Mouse (Mus musculus) layer of hippocampus, adult 18-20 months (tissue): ENCODE measurements around the gene Slc1a1. TPM values are rescaled to one million over a fixed set of nuclear protein-coding genes. Genes with fewer than 3 reads are reported as not detected.

Experiments
- DNase-seq, 2 experiments: peaks; one replicate each; pipeline ENCODE4 v3.0.0; 2022; ENCODE audit warnings: low spot score in 2 of 2
- long read RNA-seq: library from polyadenylated mRNA; stranded (forward); transcript quantifications from one replicate; pipeline ENCODE4 v2.0.0, GENCODE M21; 2021
- total RNA-seq, 2 experiments: library from RNA; stranded (reverse); gene quantifications; 2 replicates each; pipeline ENCODE4 v1.2.3; 2021

Slc1a1 gene
- 100 to 1,000 TPM; 137 to 138 TPM for total RNA-seq
- long read RNA-seq, transcript Slc1a1-201 (12 exons, 3,800 nt), result major isoform, 73 of 87 reads
- long read RNA-seq, partial matches to known transcripts, result 13 of 87 reads
- long read RNA-seq, other reads (novel, unspliced or antisense), result 1 of 87 reads

- peak; percentile 85 to 87 for DNase-seq
Observed at GRCm38 (mm10) chr19:28834798-28835499, at the start of gene Slc1a1. TSS of gene Slc1a1 (plus strand) at chr19:28835049.

- DNase-seq, result no peak
Observed at GRCm38 (mm10) chr19:28790196-28790595, 44.7 kb upstream of the Slc1a1 start.

DNA sequence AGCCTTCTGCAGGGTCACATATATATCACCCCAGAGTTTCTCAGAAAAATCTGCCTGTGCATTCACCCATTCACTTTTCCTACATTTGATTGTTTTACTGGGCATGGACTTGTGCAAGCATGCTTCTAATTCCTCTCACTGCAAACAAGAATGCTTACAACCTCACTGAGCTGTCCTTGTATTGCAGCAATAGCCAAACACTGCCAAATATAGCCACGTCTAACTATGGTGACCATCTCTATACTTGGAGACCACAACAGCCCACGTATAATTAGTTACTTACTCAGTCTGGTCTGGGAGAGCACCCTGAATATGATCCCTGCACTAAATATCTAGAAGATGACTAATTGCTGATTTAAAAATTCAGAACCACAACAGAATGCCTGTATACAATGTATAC, 41.5 kb upstream of the Slc1a1 start:
- no peak for DNase-seq

DNA sequence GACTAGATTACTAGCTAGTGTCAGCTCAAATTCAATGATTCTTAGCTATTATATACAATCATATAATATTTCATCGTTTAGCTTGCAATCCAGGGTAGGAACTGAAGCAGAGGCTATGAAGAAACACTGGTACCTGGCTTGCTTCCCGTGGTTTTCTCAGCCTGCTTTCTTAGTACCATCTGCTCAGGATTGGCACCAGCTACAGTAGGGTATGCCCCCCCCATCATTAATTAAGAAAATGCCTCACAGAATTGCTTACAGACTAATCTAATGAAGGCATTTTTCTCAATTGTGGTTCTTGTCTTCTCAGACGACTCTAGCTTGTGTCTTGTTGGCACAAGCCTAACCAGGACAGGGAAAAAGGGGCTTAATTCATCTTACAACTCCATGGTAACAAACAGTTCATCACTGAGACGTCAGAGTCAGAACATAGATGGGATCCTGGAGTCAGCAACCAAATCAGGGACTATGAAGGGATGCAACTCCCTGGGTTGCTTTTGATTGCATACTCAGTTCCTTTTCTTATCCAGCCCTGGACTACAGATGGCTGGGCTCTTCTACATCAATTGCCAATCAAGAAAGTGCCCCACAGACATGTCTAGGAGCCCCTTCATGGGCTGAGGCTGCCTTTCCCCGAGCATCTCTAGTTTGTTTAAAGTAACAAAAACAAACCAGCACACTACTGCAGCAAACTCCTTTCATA, 38.6 kb upstream of the Slc1a1 start:
- DNase-seq, result no peak

DNA sequence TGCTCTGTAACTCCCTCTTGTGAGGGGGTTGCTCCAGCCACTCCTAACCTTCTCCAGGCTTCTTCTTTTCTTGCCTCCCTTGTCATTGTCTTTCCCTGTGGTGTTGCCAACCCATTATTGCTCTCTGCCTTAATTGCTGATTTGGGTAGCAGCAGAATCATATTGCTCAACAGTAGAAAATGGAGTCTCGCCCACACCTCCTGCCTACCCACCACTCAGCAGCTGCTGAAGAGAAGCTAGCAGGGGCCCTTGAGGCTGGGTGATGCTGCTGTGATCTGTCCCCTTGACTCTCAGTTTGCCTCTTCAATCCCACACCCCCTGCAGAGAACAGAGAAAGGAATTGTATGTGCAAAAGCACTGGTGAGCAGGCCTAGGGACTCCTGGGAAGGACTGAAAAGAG, 37.9 kb upstream of the Slc1a1 start:
- DNase-seq, result peak; percentile 41 to 69

DNA sequence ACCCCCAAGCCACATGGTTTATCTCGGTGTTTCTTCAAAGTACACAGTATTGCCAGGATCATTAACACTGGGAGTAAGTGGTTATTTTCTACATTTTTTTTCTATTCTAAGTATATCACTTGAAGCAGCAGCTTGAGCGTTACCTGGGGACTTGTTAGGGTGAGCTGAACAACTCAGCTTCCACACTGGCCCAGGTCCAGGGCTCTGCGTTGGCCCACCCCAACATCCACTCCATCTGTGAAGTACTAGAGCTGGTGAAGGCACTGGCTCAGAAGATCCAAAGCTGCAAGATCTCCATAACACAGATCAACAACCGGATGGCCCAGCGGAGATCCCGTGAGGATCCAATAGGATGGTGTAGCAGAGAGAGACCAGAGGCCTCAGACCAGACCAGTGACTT, 37.2 kb upstream of the Slc1a1 start:
- no peak for DNase-seq

- DNase-seq, result peak in 1 of 2 experiments; percentile 9
Observed at GRCm38 (mm10) chr19:28800448-28800847, 34.4 kb upstream of the Slc1a1 start.

DNA sequence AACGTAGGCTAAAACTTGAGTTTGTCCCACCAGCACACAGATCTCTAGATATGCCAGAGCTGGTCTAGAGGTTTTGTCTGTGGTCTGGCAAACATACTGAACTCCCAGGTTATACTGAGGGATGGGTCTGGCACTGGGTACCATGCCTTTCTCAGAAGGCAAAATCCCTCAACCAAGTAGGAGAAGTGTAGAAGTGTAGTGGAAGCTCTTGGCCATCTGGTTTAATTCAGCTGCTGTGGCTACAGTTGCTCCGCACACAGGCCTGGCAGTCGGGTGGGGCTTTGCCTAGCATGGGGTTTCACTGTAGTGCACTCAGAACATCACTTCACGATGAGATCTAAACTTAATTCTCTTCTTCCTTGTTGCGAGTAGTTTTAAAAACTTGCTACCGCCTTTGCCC, 28.6 kb upstream of the Slc1a1 start:
- DNase-seq, result no peak

GRCm38 (mm10) chr19:28806821-28807496, 27.9 kb upstream of the Slc1a1 start:
- no peak for DNase-seq

GRCm38 (mm10) chr19:28807497-28807871, 27.4 kb upstream of the Slc1a1 start:
- no peak for DNase-seq

- DNase-seq, result no peak
Observed at GRCm38 (mm10) chr19:28818286-28818685, 16.6 kb upstream of the Slc1a1 start.

- DNase-seq, result no peak
Observed at GRCm38 (mm10) chr19:28827697-28828328, 7.0 kb upstream of the Slc1a1 start.

DNA sequence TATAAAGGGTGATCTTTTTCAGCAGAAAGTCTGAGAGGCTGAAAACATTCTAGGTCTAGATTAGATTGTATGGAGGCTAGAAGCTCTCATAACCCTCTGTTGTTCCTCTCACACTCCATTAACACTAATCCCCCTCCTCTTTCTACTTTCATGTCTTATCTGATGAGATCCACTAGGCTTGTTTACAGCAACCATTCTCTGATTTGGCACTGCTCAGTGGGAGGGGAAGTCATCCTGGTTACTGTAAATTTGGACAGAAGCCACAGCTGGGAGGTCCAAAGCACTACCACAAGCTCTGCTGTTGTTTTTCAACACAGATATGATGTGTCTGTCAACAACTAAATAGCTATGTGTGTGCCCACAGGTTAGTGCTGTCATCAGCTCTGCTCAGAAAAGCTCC, 3.5 kb upstream of the Slc1a1 start:
- DNase-seq, result no peak

DNA sequence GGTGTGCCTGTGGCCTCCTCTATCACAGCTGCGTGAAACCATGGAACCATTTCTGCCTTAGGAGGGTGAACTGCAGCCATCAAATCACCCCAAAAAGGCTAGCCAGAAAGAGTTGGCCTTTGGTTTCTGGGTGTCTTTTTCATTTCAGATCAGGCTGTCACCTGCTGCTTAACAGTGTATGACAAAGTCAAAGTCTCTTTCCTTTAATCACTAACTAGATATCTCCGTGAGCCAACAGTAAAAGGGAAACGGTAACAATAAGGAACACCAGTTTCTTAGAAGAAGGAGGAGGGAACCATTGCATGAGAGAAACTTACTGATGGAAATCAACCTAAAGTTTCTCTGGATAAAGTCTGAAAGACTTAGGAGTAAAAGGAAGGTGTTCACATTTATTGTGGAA, 2.2 kb upstream of the Slc1a1 start:
- no peak for DNase-seq

DNA sequence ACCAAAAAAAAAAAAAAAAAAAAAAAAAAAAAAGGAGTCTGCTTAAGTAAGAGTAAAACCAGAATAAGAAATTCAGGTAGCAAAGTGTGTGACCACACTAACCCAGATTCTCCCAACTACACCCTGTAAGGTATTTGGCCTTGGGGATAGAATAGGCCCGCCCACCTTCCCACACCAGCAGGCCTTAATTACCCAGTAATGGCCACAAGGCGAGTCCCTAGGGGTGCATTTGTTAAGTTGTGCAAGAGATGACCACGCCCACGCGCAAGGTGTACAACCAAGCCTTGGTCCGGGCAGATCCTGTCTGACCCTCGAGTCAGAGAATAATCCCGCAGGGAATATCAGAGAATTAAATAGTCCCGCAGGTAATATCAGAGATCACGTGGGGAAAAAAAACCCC, 461 bp upstream of the Slc1a1 start:
- DNase-seq, result no peak

- no peak for DNase-seq
Observed at GRCm38 (mm10) chr19:28835500-28835864, 633 bp downstream of the Slc1a1 start.

GRCm38 (mm10) chr19:28836116-28836515, 1.3 kb downstream of the Slc1a1 start:
- no peak for DNase-seq

DNA sequence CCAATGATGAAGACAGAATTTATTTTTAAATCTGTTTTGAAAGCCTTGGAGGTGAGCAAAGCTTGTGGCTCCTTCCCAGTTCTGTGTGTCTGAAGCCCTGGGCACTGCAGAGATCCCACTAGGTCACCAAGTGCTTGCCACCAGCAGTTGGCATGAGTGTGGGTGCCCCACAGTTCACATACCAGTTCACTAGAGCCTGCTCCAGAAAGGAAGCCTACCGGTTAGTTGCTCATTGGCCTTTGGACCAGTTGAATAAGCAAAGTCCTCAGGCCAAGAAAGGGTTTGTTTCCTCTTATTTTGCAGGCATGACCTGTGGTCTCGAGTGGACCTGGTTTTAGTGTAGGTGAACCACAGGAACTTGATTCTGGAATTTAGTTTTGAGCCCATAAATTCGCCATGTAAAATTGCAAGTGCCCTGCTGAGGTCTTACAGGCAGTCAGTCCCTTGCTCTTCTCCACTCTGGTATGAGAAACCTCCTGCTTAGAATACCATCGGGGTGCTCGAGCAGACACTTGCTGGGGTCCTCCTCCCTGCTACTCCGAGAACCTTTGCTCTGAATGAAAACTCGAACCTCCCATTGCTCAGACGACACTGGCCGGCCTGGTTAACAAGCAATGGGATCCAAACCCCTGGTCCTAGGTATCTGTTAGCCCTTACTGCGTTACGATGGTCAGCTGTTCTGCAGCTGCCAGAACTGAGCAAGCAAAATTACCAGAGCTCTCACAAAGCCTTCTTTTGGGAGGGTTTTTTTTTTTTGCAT, 2.0 kb downstream of the Slc1a1 start:
- no peak for DNase-seq

DNA sequence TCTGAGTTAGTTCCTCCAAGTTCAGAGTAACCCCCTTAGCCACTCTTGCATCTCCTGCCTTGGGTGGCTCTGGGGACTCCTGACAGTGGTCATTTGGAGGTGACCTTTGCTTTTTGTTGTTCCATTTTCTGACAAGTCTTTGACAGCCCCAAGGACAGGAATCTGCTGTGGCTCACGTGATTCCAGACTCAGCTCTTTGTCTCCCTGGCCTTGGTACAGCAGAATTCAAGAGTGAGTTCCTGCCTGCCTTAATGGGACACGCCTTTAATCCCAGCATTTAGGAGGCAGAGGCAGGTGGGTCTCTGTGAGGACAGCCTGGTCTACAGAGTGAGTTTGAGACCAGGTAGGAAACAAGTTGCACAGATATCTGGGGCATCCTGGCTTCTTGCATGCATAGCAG, 3.9 kb downstream of the Slc1a1 start:
- no peak for DNase-seq

GRCm38 (mm10) chr19:28844946-28845710, 10.3 kb downstream of the Slc1a1 start:
- no peak for DNase-seq
